Mouse (Mus musculus) C2C12 (cell line): Measurements from ENCODE around the gene Madd. TPM values are rescaled to one million over a fixed set of nuclear protein-coding genes. Genes with fewer than 3 reads are reported as not detected.

ENCODE experiments used
- H3K27me3 ChIP-seq: one replicate; pipeline ENCODE4 v1.6.1; 2011; ENCODE audit not compliant: control insufficient read depth, insufficient read depth, insufficient read length
- H3K36me3 ChIP-seq: one replicate; pipeline ENCODE4 v1.6.1; 2011; ENCODE audit not compliant: control insufficient read depth, insufficient read depth
- H3K4me3 ChIP-seq: one replicate; pipeline ENCODE4 v1.5.1; 2011; ENCODE audit warnings: mild to moderate bottlenecking, control low read depth; ENCODE audit not compliant: poor library complexity, insufficient read depth, severe bottlenecking
- H3K79me2 ChIP-seq: one replicate; pipeline ENCODE4 v1.6.1; 2011; ENCODE audit not compliant: control insufficient read depth, insufficient read depth
- H3K79me3 ChIP-seq: one replicate; pipeline ENCODE4 v1.6.1; 2011; ENCODE audit warnings: low read depth, control low read depth
- H3ac ChIP-seq: one replicate; pipeline ENCODE3; 2011; ENCODE audit warnings: low read depth; ENCODE audit not compliant: control insufficient read depth, insufficient read length
- CEBPB ChIP-seq: IDR thresholded peaks from one replicate; pipeline ENCODE4 v1.6.1; 2011; ENCODE audit warnings: low read depth, mild to moderate bottlenecking, control low read depth, moderate library complexity
- CTCF ChIP-seq: IDR thresholded peaks from one replicate; pipeline ENCODE4 v1.5.1; 2011; ENCODE audit not compliant: control insufficient read depth, insufficient read depth, insufficient read length
- FOSL1 ChIP-seq: IDR thresholded peaks from one replicate; pipeline ENCODE4 v1.8.0; 2011; ENCODE audit warnings: mild to moderate bottlenecking, low read length; ENCODE audit not compliant: poor library complexity, insufficient read depth, severe bottlenecking
- MAX ChIP-seq: IDR thresholded peaks from one replicate; pipeline ENCODE4 v1.6.1; 2011; ENCODE audit warnings: mild to moderate bottlenecking, control low read depth
- MYOD1 ChIP-seq: IDR thresholded peaks from one replicate; pipeline ENCODE4 v1.6.1; 2011; ENCODE audit warnings: low read depth; ENCODE audit not compliant: control insufficient read depth, insufficient read length
- MYOG ChIP-seq: IDR thresholded peaks from one replicate; pipeline ENCODE4 v1.6.1; 2011; ENCODE audit not compliant: control insufficient read depth, insufficient read length; ENCODE audit errors: extremely low read depth
- USF1 ChIP-seq: IDR thresholded peaks from one replicate; pipeline ENCODE4 v1.6.1; 2011; ENCODE audit warnings: low read depth, mild to moderate bottlenecking, control low read depth, moderate library complexity
- polyA plus RNA-seq: library from polyadenylated mRNA; unstranded; fragments of >200 nt; fragmentation: generic; extraction: Trizol; gene quantifications from one replicate; pipeline ENCODE4 v1.2.1, GENCODE M21; 2012; ENCODE audit warnings: missing spikeins

Gene Madd
- polyA plus RNA-seq, 1 experiment = 4.9 TPM

DNA sequence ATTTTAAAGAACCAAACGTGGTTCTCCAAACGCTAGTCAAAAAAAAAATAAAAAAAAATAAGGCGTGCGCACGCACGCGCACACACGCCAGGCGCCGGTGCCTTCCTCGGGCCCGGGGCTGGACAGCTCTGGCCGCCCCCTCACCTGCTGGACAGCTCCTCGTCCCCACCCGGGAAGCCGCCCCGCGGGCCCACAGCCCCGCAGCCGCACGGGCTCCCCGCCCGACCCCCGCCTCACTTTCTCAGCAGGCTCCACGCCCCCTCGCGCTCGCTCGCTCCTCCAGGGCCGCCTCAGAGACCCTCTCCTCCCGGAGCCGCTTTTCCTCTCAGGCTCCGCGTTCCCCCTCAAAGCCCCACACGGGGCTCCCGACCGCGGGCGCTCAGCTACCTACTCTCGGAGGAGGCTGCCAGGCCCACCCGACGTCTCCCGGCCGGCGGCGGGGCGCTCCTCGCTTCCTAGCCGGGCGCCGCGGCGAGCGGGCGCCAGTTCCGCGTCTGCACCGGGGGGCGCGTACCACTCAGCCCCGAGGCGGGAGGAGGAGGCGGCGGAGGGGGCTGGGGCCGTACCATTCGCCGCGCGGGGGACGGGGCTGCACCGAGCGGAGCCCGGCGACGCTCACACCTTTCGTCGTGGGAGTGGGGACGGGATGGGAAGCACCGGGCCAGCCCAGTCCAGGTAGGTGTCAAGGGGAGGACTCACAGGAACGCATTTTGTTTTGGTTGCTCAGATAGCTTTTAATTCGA is 1.1 kb downstream of the Madd start:
- H3K27me3 ChIP-seq = no peaks in the 10 kb centered on the region
- H3ac ChIP-seq = peak overlapping the region; percentile 60
- no peaks in the 10 kb centered on the region for H3K79me3 ChIP-seq
- peaks cover 4% of the 10 kb centered on the region for H3K36me3 ChIP-seq
- H3K4me3 ChIP-seq = peak overlapping the region; percentile 74
- H3K79me2 ChIP-seq = peaks cover 7% of the 10 kb centered on the region
- no peak for TF ChIP-seq CTCF
- no peak for TF ChIP-seq MYOG
- TF ChIP-seq MAX = no peak
- TF ChIP-seq CEBPB = no peak
- no peak for TF ChIP-seq MYOD1

DNA sequence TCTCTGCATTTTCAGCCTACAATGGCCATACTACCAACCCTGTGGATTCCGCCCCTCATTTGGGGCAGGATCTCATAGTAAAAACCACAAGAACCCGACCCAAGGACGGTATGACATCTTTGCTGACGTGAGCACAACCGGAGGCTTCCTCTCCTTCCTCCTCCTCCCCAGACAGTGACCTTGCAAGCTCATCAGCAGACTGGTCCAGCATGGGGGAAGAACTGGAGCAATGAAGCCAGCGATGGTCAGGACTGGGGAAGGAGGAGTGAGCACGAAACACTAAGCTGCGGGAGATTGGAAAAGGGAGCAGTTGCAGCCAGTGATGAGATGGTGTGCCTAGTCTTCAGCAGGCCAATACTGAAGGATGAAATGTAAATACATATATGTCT is 1.6 kb downstream of the Madd start:
- no peaks in the 10 kb centered on the region for H3K27me3 ChIP-seq
- peaks cover 5% of the 10 kb centered on the region for H3K36me3 ChIP-seq

DNA sequence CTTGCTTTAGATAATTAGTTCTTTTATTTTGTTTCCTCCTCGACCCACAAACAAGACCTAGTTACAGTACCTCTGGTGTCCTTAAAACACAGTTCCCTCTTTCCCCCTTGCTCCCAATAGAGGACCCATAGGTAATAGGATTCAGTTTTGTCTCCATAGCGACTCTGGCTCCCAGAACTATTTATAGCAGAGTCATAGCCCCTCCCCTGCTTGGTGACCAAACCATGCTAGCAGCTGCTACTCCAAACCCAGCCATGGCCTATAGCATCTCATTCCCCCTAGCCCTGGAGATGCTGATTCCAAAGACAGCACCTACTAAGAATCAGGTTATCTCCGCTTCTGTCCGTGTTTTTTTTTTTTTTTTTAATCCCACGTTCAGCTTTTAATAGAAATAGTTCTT is 2.9 kb downstream of the Madd start:
- H3K79me2 ChIP-seq = peaks cover 7% of the 10 kb centered on the region
- H3K36me3 ChIP-seq = peaks cover 5% of the 10 kb centered on the region
- no peak overlapping the region for H3K4me3 ChIP-seq
- no peak for TF ChIP-seq CTCF
- no peak for TF ChIP-seq FOSL1
- TF ChIP-seq MAX = no peak
- no peak for TF ChIP-seq MYOD1
- no peak for TF ChIP-seq MYOG
- TF ChIP-seq USF1 = no peak
- TF ChIP-seq CEBPB = no peak
- H3K27me3 ChIP-seq = no peaks in the 10 kb centered on the region
- no peaks in the 10 kb centered on the region for H3K79me3 ChIP-seq
- H3ac ChIP-seq = no peak overlapping the region

More for the DNA sequence above, 1.6 kb downstream of the Madd start:
- Histone ChIP-seq H3K79me2 (peaks cover 7% of the 10 kb centered on the region), H3K79me3 (no peaks in the 10 kb centered on the region), H3K4me3 (peak overlapping the region; percentile 74), H3ac (peak overlapping the region; percentile 41)
- no peak for TF ChIP-seq CTCF
- no peak for TF ChIP-seq MAX
- no peak for TF ChIP-seq MYOD1
- TF ChIP-seq FOSL1 = no peak
- no peak for TF ChIP-seq USF1
- TF ChIP-seq CEBPB = no peak
- TF ChIP-seq MYOG = no peak

DNA sequence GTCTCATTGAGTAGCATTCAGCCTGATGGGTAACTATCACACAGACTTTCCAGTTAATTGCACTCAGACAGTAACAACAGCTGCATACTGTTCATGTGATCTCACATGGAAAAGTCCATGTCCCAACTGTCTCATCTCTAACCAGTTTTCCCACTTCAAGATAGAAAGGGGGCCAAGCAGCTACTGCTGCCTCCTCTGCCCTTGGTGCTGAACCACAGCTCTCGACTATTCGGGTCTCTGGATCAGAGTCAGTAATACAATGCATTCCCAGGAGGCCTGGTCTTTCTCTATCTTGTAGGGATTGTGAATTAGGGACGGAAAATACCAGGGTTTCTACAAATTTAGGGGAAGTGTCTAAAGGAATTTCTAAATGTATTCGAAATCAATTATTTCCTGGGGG is 3.8 kb downstream of the Madd start:
- no peaks in the 10 kb centered on the region for H3K27me3 ChIP-seq
- TF ChIP-seq CEBPB (no peak), MAX (no peak), FOSL1 (no peak), USF1 (no peak), MYOD1 (no peak), MYOG (no peak), CTCF (no peak)
- H3K4me3 ChIP-seq = no peak overlapping the region
- peaks cover 9% of the 10 kb centered on the region for H3K36me3 ChIP-seq
- peaks cover 7% of the 10 kb centered on the region for H3K79me2 ChIP-seq
- H3K79me3 ChIP-seq = no peaks in the 10 kb centered on the region
- H3ac ChIP-seq = no peak overlapping the region

DNA sequence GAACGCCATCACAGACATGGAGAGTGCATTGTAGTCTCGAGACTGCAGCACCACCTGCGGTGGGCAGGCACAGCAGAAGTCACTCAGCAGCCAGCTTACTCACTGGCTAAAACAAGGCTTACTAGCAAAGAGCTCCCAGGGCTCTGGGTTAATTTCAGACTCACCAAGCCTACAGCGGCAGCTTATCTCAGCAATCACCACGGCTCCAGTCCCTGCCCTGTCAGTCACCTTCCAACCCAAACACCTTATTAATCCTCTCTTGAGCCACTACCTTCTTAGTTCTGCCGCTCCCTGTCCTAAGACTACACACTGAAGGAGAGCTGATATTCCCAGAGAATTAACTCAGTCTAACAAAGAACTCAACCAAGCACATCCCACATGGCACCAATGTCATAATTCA is 7.4 kb downstream of the Madd start:
- no peaks in the 10 kb centered on the region for H3K27me3 ChIP-seq
- peaks cover 17% of the 10 kb centered on the region for H3K36me3 ChIP-seq
- no peak for TF ChIP-seq MAX
- TF ChIP-seq USF1 = no peak
- H3K4me3 ChIP-seq = no peak overlapping the region
- no peak overlapping the region for H3ac ChIP-seq
- no peaks in the 10 kb centered on the region for H3K79me3 ChIP-seq
- no peaks in the 10 kb centered on the region for H3K79me2 ChIP-seq

DNA sequence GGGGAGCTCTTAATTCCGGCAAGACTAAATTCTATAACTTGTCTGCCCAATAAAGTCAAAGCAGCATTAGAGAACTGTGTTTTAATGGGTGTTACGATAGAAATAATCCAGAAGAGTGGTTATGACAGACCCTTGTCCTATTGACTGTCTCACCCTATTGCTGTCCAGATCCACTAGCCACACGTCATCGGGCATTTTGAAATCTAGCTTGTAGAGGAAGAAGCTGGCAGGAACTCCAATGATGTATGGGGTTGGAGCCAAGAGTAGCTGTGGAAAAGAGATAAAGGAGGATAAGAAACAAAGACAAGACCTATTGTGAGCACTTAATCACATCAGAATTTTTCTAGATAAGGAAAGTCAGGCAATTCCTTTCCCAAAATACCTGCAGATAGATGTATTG is 8.1 kb downstream of the Madd start:
- H3K79me2 ChIP-seq = no peaks in the 10 kb centered on the region
- H3K36me3 ChIP-seq = peaks cover 17% of the 10 kb centered on the region
- H3K4me3 ChIP-seq = no peak overlapping the region
- H3K79me3 ChIP-seq = no peaks in the 10 kb centered on the region
- TF ChIP-seq MYOG (no peak), FOSL1 (no peak), CTCF (no peak), USF1 (no peak), MAX (no peak), CEBPB (no peak), MYOD1 (no peak)
- no peaks in the 10 kb centered on the region for H3K27me3 ChIP-seq
- H3ac ChIP-seq = no peak overlapping the region
